Mouse (Mus musculus): Measurements from ENCODE around the gene Tcf3. TPM values are rescaled to one million over a fixed set of nuclear protein-coding genes. Genes with fewer than 3 reads are reported as not detected.

Gene Tcf3
- polyA plus RNA-seq, 1 experiment, result 101 TPM

DNA sequence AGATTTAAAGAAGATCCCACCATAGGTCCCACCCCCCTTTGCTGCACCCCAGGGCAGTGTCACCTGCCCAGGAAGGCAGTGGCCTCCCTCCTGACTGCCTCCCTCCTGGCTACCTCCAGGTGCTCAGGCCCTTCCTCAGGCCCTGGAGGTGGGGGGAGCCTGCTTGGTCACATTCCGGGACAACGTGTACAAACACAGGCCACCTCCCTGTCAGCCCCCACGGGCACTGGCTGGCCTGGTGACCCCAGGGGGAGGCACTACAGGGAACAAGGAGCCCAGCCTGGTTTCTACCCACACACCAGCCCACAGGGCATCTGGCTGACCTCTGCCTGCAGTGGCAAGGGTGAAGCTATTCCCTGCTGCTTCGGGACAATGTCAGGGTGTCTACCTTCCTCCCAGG, 4.5 kb upstream of the Tcf3 start:
- Histone ChIP-seq H3K27me3 (ENCODE audit: control insufficient read depth, insufficient read depth, low read length) (no peaks in the 10 kb centered on the region), H3K4me3 (ENCODE audit: low read depth, low read length) (no peak overlapping the region), H3K36me3 (ENCODE audit: control insufficient read depth, insufficient read depth, low read length) (no peaks in the 10 kb centered on the region), H3K4me1 (ENCODE audit: control insufficient read depth, insufficient read depth, insufficient read length, low read length) (peaks cover 20% of the 10 kb centered on the region), H3K27ac (ENCODE audit: insufficient read depth, low read depth, low read length) (no peak overlapping the region)
- WGBS, result 80% methylated on average over 4 of the region's 4 CpGs
- TF ChIP-seq POLR2A (IDR thresholded peaks at IDR 0.05; ENCODE audit: low read depth, low read length) (no peak), CTCF (IDR thresholded peaks at IDR 0.05; ENCODE audit: extremely low read depth, insufficient read length, insufficient replicate concordance, low read depth, low read length) (no peak)

DNA sequence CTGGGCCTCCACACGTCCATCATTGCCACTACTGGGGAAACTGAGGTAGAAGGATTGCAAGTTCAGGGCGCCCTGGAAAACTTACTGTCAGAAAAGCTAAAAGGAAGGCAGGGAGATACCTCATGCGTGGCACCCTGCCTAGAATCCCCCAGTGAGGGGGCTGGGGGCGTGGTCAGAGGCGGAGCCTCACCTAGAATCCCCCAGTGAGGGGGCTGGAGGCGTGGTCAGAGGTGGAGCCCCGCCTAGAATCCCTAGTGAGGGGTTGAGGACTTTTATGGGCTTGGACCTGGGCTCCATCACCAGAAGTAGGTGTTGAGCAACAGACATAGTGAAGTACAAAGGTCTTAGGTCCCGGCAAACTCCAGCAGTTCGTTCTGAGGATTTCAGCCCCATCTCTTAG, 2.8 kb upstream of the Tcf3 start:
- Histone ChIP-seq H3K27me3 (ENCODE audit: control insufficient read depth, insufficient read depth, low read length) (no peaks in the 10 kb centered on the region), H3K4me3 (ENCODE audit: low read depth, low read length) (no peak overlapping the region; the same call in 1 of the 2 replicates), H3K36me3 (ENCODE audit: control insufficient read depth, insufficient read depth, low read length) (no peaks in the 10 kb centered on the region), H3K27ac (ENCODE audit: insufficient read depth, low read depth, low read length) (peak overlapping the region; percentile 80), H3K4me1 (ENCODE audit: control insufficient read depth, insufficient read depth, insufficient read length, low read length) (peaks cover 26% of the 10 kb centered on the region)
- 9% methylated on average over 9 of the region's 9 CpGs for WGBS
- TF ChIP-seq CTCF (IDR thresholded peaks at IDR 0.05; ENCODE audit: extremely low read depth, insufficient read length, insufficient replicate concordance, low read depth, low read length) (no peak), POLR2A (IDR thresholded peaks at IDR 0.05; ENCODE audit: low read depth, low read length) (no peak)

DNA sequence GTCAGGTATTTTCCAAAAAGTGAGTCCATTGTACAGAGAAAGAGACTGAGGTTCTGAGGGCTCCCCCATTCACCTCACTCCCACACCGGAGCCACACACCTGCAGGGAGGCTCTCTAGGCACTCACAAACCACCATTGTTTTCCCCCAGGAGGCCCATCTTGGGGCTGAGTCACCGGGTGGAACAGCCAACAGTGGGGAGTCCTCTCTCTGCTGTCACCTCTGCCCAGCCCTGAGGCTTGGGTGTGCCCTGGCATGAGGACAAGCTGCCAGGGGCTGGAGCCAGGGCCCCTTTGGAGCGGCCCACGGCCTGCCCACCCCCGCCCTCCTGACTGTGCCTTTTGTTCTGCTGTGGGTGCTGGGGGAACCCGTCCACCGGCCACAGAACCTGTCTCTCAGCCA, 2.3 kb upstream of the Tcf3 start:
- Histone ChIP-seq H3K27ac (ENCODE audit: insufficient read depth, low read depth, low read length) (peak overlapping the region; percentile 80), H3K4me3 (ENCODE audit: low read depth, low read length) (no peak overlapping the region), H3K4me1 (ENCODE audit: control insufficient read depth, insufficient read depth, insufficient read length, low read length) (peaks cover 26% of the 10 kb centered on the region), H3K36me3 (ENCODE audit: control insufficient read depth, insufficient read depth, low read length) (no peaks in the 10 kb centered on the region), H3K27me3 (ENCODE audit: control insufficient read depth, insufficient read depth, low read length) (no peaks in the 10 kb centered on the region)
- 9% methylated on average over 7 of the region's 7 CpGs for WGBS
- TF ChIP-seq POLR2A (IDR thresholded peaks at IDR 0.05; ENCODE audit: low read depth, low read length) (no peak), CTCF (IDR thresholded peaks at IDR 0.05; ENCODE audit: extremely low read depth, insufficient read length, insufficient replicate concordance, low read depth, low read length) (no peak)

DNA sequence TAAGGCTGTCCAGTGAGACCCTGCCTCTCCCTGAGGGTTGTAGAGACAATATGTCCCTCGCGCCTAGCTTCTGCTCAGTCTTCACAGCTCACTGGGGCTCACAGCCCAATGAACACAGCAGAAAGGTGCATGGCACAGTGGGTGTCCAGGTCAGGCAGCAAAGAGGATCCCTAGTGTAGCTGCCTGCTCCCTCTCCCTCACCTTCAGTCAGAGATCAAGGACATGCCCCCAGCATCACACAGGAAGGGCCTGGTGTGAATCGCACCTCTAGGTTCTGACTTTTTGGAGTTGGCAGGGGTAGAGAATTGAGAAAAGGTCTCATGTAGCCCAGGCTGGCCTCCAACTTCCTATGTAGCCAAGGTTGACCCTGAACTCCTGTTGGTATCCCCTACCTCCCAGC, 1.4 kb upstream of the Tcf3 start:
- peak overlapping the region; percentile 18; the same call in 1 of the 2 replicates for H3K27ac ChIP-seq (ENCODE audit: insufficient read depth, low read depth, low read length)
- H3K36me3 ChIP-seq (ENCODE audit: control insufficient read depth, insufficient read depth, low read length), result peaks cover 6% of the 10 kb centered on the region
- 77% methylated on average over 3 of the region's 3 CpGs for WGBS
- H3K4me3 ChIP-seq (ENCODE audit: low read depth, low read length), result no peak overlapping the region
- peaks cover 26% of the 10 kb centered on the region for H3K4me1 ChIP-seq (ENCODE audit: control insufficient read depth, insufficient read depth, insufficient read length, low read length)
- TF ChIP-seq CTCF (IDR thresholded peaks at IDR 0.05; ENCODE audit: extremely low read depth, insufficient read length, insufficient replicate concordance, low read depth, low read length), result no peak
- TF ChIP-seq POLR2A (IDR thresholded peaks at IDR 0.05; ENCODE audit: low read depth, low read length), result no peak
- no peaks in the 10 kb centered on the region for H3K27me3 ChIP-seq (ENCODE audit: control insufficient read depth, insufficient read depth, low read length)

DNA sequence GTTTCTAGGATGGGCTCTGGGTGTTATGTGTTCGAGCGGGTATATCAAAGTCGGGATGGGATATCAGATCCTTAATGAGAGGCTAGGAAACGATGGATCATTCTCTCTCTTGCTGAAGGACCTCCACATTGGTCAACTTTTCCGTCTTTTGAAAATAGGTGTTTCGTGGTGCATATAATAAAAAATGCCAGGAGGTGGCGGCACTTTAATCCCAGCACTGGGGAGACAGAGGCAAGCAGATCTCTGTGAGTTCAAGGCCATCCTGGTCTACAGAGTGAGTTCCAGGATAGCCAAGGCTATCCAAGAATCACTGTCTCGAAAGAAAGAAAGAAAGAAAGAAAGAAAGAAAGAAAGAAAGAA, 766 bp upstream of the Tcf3 start:
- peaks cover 10% of the 10 kb centered on the region for H3K36me3 ChIP-seq (ENCODE audit: control insufficient read depth, insufficient read depth, low read length)
- H3K4me1 ChIP-seq (ENCODE audit: control insufficient read depth, insufficient read depth, insufficient read length, low read length), result peaks cover 26% of the 10 kb centered on the region
- no peaks in the 10 kb centered on the region for H3K27me3 ChIP-seq (ENCODE audit: control insufficient read depth, insufficient read depth, low read length)
- WGBS, result 7% methylated on average over 8 of the region's 8 CpGs
- H3K4me3 ChIP-seq (ENCODE audit: low read depth, low read length), result peak overlapping the region; percentile 23; the same call in 1 of the 2 replicates
- peak overlapping the region; percentile 17; the same call in 1 of the 2 replicates for H3K27ac ChIP-seq (ENCODE audit: insufficient read depth, low read depth, low read length)
- TF ChIP-seq POLR2A (IDR thresholded peaks at IDR 0.05; ENCODE audit: low read depth, low read length) (no peak), CTCF (IDR thresholded peaks at IDR 0.05; ENCODE audit: extremely low read depth, insufficient read length, insufficient replicate concordance, low read depth, low read length) (no peak)

DNA sequence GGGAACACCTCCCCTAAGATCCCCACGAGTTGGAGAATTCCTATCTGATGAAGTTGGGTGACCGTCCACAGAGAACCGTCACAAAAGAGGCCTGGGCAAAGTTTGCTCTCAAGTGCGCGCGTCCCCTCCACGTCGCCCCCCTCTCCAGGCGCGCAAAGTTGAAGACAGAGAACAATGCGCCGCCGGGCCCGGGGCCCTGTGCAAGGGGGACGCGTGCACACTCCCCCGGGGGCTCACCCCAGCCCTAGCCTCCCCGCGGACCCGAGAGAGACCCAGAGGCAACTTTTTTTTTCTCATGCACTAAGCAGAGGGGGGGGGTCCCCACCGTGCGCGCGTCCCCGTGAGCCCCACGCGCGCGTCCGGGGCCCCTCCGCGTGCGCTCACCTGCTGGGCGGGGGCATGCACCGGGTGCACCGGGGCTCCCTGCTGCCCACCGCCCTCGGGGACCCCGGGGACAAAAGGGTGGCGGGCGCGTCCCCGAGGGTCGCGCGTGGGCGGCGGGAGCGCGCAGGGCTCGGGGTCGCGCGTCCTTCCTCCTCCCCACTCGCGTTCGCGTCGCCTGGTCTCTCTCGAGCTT, 423 bp downstream of the Tcf3 start:
- peaks cover 26% of the 10 kb centered on the region for H3K4me1 ChIP-seq (ENCODE audit: control insufficient read depth, insufficient read depth, insufficient read length, low read length)
- no peak for TF ChIP-seq CTCF (IDR thresholded peaks at IDR 0.05; ENCODE audit: extremely low read depth, insufficient read length, insufficient replicate concordance, low read depth, low read length)
- no peak for TF ChIP-seq POLR2A (IDR thresholded peaks at IDR 0.05; ENCODE audit: low read depth, low read length)
- peaks cover 16% of the 10 kb centered on the region for H3K36me3 ChIP-seq (ENCODE audit: control insufficient read depth, insufficient read depth, low read length)
- peak overlapping the region; percentile 50 for H3K27ac ChIP-seq (ENCODE audit: insufficient read depth, low read depth, low read length)
- 1% methylated on average over 60 of the region's 60 CpGs for WGBS
- peak overlapping the region; percentile 94 for H3K4me3 ChIP-seq (ENCODE audit: low read depth, low read length)
- H3K27me3 ChIP-seq (ENCODE audit: control insufficient read depth, insufficient read depth, low read length), result no peaks in the 10 kb centered on the region

DNA sequence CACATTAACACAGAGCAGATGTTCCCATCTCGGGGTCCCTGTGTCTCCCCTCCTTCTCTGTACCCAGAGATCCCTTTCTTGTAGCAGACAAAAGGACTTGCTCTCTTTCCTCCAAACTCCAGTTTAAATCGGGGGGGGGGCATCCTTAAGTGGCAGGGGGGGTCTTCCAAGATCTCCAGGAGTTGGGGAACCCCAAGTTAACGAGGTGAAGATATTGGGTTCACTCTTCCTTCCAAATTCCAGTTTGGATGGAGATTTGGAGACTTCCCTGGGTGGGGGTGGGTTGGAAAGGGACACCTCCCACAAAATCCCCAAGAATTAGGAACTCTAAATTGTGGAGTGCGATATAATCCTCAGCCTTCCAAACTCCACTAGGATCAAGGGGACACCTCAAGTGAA, 1.1 kb downstream of the Tcf3 start:
- WGBS, result 2% methylated on average over 4 of the region's 4 CpGs
- H3K27ac ChIP-seq (ENCODE audit: insufficient read depth, low read depth, low read length), result no peak overlapping the region
- TF ChIP-seq POLR2A (IDR thresholded peaks at IDR 0.05; ENCODE audit: low read depth, low read length), result no peak

More for the DNA sequence above, 1.1 kb downstream of the Tcf3 start:
- peaks cover 26% of the 10 kb centered on the region for H3K4me1 ChIP-seq (ENCODE audit: control insufficient read depth, insufficient read depth, insufficient read length, low read length)
- H3K36me3 ChIP-seq (ENCODE audit: control insufficient read depth, insufficient read depth, low read length), result peaks cover 19% of the 10 kb centered on the region
- peak overlapping the region; percentile 94 for H3K4me3 ChIP-seq (ENCODE audit: low read depth, low read length)
- no peaks in the 10 kb centered on the region for H3K27me3 ChIP-seq (ENCODE audit: control insufficient read depth, insufficient read depth, low read length)

Measured in small intestine, adult 2 months (tissue).